Mouse (Mus musculus) heart, embryonic 15.5 days (tissue): Measurements from ENCODE around the gene Camk2b. TPM values are rescaled to one million over a fixed set of nuclear protein-coding genes. Genes with fewer than 3 reads are reported as not detected.
A peak's percentile ranks its signal among the peaks of the same experiment; 100 is the strongest.
"Not testable (repeated sequence)": the region's sequence is repeated elsewhere in the genome, so short reads cannot be mapped to it uniquely, and the experiment has no call there.

Experiments
- ATAC-seq: fragments of 200-750 bp; cut with Nextera tagmentation; replicated peaks from 2 replicates; pipeline ENCODE4 v1.8.0; 2017; ENCODE audit warnings: low read depth, moderate TSS enrichment; ENCODE audit not compliant: insufficient number of reproducible peaks, insufficient read depth, low FRiP score
- H3K27ac ChIP-seq: fragments of 300-500 bp; sonication (generic); 2 replicates; pipeline ENCODE4 v1.5.1; 2015; ENCODE audit warnings: mild to moderate bottlenecking, inconsistent platforms
- H3K27me3 ChIP-seq: fragments of 300-500 bp; sonication (generic); 2 replicates; pipeline ENCODE4 v1.6.1; 2015; ENCODE audit warnings: inconsistent platforms
- H3K36me3 ChIP-seq: fragments of 300-500 bp; sonication (generic); 2 replicates; pipeline ENCODE4 v1.6.1; 2015; ENCODE audit warnings: mild to moderate bottlenecking, inconsistent platforms
- H3K4me1 ChIP-seq: fragments of 300-500 bp; sonication (generic); replicated peaks from 2 replicates; pipeline ENCODE4 v1.6.1; 2015; ENCODE audit warnings: inconsistent platforms
- H3K4me2 ChIP-seq: fragments of 300-500 bp; sonication (generic); 2 replicates; pipeline ENCODE4 v1.6.1; 2015; ENCODE audit warnings: inconsistent platforms, mild to moderate bottlenecking, moderate library complexity
- H3K4me3 ChIP-seq: fragments of 300-500 bp; sonication (generic); 2 replicates; pipeline ENCODE4 v1.5.1; 2015; ENCODE audit warnings: mild to moderate bottlenecking, inconsistent platforms
- H3K9ac ChIP-seq: fragments of 300-500 bp; sonication (generic); 2 replicates; pipeline ENCODE4 v1.6.1; 2015; ENCODE audit warnings: mild to moderate bottlenecking, inconsistent platforms
- H3K9me3 ChIP-seq: fragments of 300-500 bp; sonication (generic); replicated peaks from 2 replicates; pipeline ENCODE4 v1.6.1; 2016; ENCODE audit warnings: inconsistent platforms
- WGBS: fragments of 180-500 bp; shearing (Covaris S2); methylation state at CpG from one replicate; pipeline ENCODE4 v1.1.7; 2015; ENCODE audit warnings: mixed read lengths; 5-methylcytosine and 5-hydroxymethylcytosine counted together
- polyA plus RNA-seq: library from polyadenylated mRNA; unstranded; fragments of >200 nt; fragmentation: Nextera tagmentation; extraction: Ambion mirVana; gene quantifications from 2 replicates; pipeline ENCODE4 v1.2.1, GENCODE M21; 2015

Gene Camk2b
- polyA plus RNA-seq, 1 experiment from 2014 or later: 2.8 TPM

GRCm38 (mm10) chr11:6011879-6012278 is 54.3 kb downstream of the Camk2b start:
- H3K9me3 ChIP-seq: no peaks in the 10 kb centered on the region
- no peak overlapping the region for H3K27ac ChIP-seq
- 96% methylated on average over 3 of the region's 3 CpGs for whole genome bisulfite sequencing
- H3K27me3 ChIP-seq: no peaks in the 10 kb centered on the region
- no peak overlapping the region for H3K4me3 ChIP-seq
- H3K9ac ChIP-seq: no peak overlapping the region
- no peaks in the 10 kb centered on the region for H3K36me3 ChIP-seq
- no peak overlapping the region for H3K4me2 ChIP-seq
- no peak for ATAC-seq
- no peaks in the 10 kb centered on the region for H3K4me1 ChIP-seq

GRCm38 (mm10) chr11:6010751-6011482 is 55.2 kb downstream of the Camk2b start:
- not testable (repeated sequence) for H3K9me3 ChIP-seq, ATAC-seq, H3K4me1 ChIP-seq, H3K27ac ChIP-seq, H3K36me3 ChIP-seq, H3K4me2 ChIP-seq, H3K27me3 ChIP-seq, H3K4me3 ChIP-seq, H3K9ac ChIP-seq
- WGBS: 92% methylated on average over 3 of the region's 18 CpGs

- H3K4me3 ChIP-seq: peak overlapping the region; percentile 51
- not testable (repeated sequence) for H3K9me3 ChIP-seq, H3K27ac ChIP-seq, ATAC-seq, H3K27me3 ChIP-seq, H3K36me3 ChIP-seq, H3K9ac ChIP-seq
- peak overlapping the region; percentile 63 for H3K4me2 ChIP-seq
- peaks cover 14% of the 10 kb centered on the region for H3K4me1 ChIP-seq
- WGBS: 29% methylated on average over 9 of the region's 13 CpGs
These were observed 58.4 kb downstream of the Camk2b start for GRCm38 (mm10) chr11:6007779-6008128.

GRCm38 (mm10) chr11:6007010-6007778 is 59.0 kb downstream of the Camk2b start:
- peak overlapping the region; percentile 52 for H3K9ac ChIP-seq

GRCm38 (mm10) chr11:6006351-6007009 is 59.7 kb downstream of the Camk2b start:
- H3K9me3 ChIP-seq, H3K27me3 ChIP-seq, ATAC-seq, H3K36me3 ChIP-seq, H3K27ac ChIP-seq: not testable (repeated sequence)
- Histone ChIP-seq H3K4me2 (peak overlapping the region; percentile 63), H3K4me3 (peak overlapping the region; percentile 51), H3K9ac (peak overlapping the region; percentile 52; the same call in 1 of the 2 replicates), H3K4me1 (peaks cover 26% of the 10 kb centered on the region)
- 1% methylated on average over 39 of the region's 44 CpGs for WGBS

More at GRCm38 (mm10) chr11:6007010-6007778, 59.0 kb downstream of the Camk2b start:
- H3K27ac ChIP-seq, H3K27me3 ChIP-seq, ATAC-seq, H3K9me3 ChIP-seq, H3K36me3 ChIP-seq: not testable (repeated sequence)
- peak overlapping the region; percentile 51 for H3K4me3 ChIP-seq
- 1% methylated on average over 22 of the region's 49 CpGs for WGBS
- peak overlapping the region; percentile 63 for H3K4me2 ChIP-seq
- peaks cover 19% of the 10 kb centered on the region for H3K4me1 ChIP-seq

GRCm38 (mm10) chr11:6005374-6006043 is 60.7 kb downstream of the Camk2b start:
- WGBS: 44% methylated on average over 1 of the region's 4 CpGs
- H3K9me3 ChIP-seq, H3K9ac ChIP-seq, H3K4me3 ChIP-seq, ATAC-seq, H3K27me3 ChIP-seq, H3K36me3 ChIP-seq, H3K4me2 ChIP-seq, H3K27ac ChIP-seq: not testable (repeated sequence)
- H3K4me1 ChIP-seq: peaks cover 36% of the 10 kb centered on the region

- no peak overlapping the region for H3K9ac ChIP-seq
These were observed 63.0 kb downstream of the Camk2b start for GRCm38 (mm10) chr11:6003046-6003639.

GRCm38 (mm10) chr11:6001981-6002649 is 64.0 kb downstream of the Camk2b start:
- peaks cover 50% of the 10 kb centered on the region for H3K4me1 ChIP-seq
- no peak for ATAC-seq
- no peaks in the 10 kb centered on the region for H3K27me3 ChIP-seq
- 69% methylated on average over 9 of the region's 9 CpGs for WGBS
- H3K36me3 ChIP-seq: no peaks in the 10 kb centered on the region
- no peaks in the 10 kb centered on the region for H3K9me3 ChIP-seq
- no peak overlapping the region for H3K4me2 ChIP-seq
- peak overlapping the region; percentile 96 for H3K27ac ChIP-seq
- H3K9ac ChIP-seq: no peak overlapping the region
- H3K4me3 ChIP-seq: no peak overlapping the region

More at GRCm38 (mm10) chr11:6003046-6003639, 63.0 kb downstream of the Camk2b start:
- no peak for ATAC-seq
- WGBS: 38% methylated on average over 2 of the region's 2 CpGs
- peak overlapping the region; percentile 96 for H3K27ac ChIP-seq
- H3K36me3 ChIP-seq: no peaks in the 10 kb centered on the region
- no peak overlapping the region for H3K4me3 ChIP-seq
- H3K4me2 ChIP-seq: no peak overlapping the region
- no peaks in the 10 kb centered on the region for H3K9me3 ChIP-seq
- H3K4me1 ChIP-seq: peaks cover 50% of the 10 kb centered on the region
- H3K27me3 ChIP-seq: no peaks in the 10 kb centered on the region

- no peak overlapping the region for H3K4me3 ChIP-seq
- peak overlapping the region; percentile 5; the same call in 1 of the 2 replicates for H3K4me2 ChIP-seq
- H3K9ac ChIP-seq: no peak overlapping the region
- no peaks in the 10 kb centered on the region for H3K9me3 ChIP-seq
- ATAC-seq: peak; percentile 6; the same call in 1 of the 2 replicates
- H3K27ac ChIP-seq: peak overlapping the region; percentile 96
- 56% methylated on average over 14 of the region's 14 CpGs for WGBS
- no peaks in the 10 kb centered on the region for H3K27me3 ChIP-seq
- H3K36me3 ChIP-seq: no peaks in the 10 kb centered on the region
- H3K4me1 ChIP-seq: peaks cover 52% of the 10 kb centered on the region
These were observed 65.0 kb downstream of the Camk2b start for GRCm38 (mm10) chr11:6000961-6001682.
